Mouse (Mus musculus): Measurements from ENCODE around the gene Kcnh5.
A peak's percentile ranks its signal among the peaks of the same experiment; 100 is the strongest.

Gene Kcnh5

DNA sequence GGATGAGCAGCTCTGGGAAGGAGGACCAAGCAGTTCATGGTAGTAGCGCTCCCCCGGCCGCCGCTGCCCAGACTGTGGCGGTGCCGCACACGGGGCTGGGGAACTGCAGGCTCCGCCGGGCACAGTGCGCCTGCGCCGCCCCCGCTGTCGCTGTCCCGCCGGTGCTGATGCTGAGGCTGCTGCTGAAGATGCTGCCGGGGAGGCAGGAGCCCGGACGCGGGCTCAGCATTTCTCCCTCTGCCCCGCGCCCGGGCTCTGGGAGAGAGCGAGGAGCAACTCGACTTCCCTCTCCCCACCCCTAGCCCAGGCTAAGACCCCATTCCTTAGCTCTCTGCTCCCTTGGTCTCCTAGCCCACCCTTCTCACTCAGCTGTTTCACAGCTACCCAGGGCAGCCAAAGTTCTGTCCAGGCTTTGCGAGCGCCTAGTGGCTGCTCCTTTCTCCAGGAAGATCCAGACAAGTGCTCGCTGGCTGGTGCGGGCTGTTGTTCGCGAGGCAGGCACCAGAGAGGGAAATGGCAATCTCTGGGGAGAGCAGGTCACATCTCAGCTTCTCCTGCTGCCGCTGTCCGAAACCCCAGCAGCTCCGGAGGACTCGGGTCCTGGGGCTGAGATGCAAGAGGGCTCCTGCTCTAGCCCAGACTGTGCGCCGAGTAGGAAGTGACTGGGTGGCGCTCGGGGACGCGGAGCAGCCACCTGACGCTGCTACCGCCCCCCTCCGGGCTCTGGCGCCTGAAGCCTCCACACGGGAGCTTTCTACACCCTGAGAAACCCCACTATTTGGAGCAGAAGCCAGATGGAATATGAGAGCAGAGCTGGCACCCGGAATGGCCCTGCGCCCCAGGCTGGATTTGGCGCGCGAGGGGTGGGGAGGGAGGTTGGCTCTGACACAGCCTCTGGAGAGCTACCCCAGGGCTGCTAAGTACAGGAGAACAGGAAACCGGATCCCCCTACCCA is at the start of gene Kcnh5:
Gene Kcnh5 (minus strand): TSS at position 642 of the 955 bp plus-strand sequence.
- no peak for DNase-seq

DNA sequence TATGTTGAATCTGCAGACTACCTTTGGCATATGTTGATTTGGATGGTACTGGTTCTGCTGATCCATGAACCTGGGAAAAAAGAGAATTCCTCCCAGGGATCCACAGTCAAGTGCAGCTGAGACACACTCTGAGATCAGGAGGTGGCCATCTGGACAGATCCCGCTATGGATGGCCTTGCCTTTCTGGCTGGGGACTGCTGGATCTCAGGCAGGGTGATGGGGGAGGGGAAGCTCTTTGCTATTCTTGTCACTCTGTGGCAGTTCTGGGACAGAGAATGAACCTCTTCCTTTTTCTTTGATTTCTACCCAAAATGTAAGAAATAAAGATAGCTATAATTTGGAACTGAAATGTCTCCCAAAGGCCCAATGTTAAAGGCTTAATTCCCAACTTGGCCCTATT is 46.8 kb upstream of the Kcnh5 start:
- no peak for DNase-seq

DNA sequence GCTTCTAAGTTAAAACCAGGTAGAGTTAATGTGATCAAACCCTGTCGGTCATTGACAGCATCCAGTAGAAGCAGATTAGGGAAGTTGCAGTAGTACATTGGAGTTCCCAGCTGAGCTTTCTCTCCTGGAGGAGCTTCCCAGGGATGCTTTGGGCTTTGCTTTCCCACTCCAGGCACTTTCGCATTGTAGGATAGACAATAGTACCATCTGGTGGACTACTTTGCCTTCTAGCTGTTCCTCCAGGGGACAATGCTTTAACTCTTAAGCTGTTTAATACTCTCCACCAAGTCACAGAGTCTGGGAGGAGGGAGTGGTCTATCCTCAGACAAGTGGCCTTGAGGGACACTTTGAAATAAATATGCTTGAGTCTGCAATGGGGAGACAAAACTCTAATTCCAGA is 12.3 kb upstream of the Kcnh5 start:
- no peak for DNase-seq

DNA sequence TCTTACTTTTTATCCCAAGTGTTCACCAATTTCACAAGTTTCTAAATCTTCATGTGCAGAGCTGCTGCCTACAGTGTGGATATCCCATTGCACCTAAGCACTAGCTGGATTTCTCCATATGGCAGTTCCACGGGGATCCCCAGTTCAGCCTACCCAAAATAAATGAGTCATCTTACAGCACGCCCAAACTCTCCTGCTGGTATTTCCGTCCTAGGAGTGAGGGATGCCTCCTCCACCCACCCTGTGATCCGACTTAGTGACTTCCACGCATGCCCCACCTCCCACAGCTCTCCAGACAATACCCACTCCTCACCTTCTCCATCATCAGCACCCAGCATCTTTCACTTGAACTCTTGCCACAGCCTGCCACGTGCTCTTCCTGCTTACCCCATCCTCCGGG is 5.5 kb upstream of the Kcnh5 start:
- DNase-seq: peak; percentile 43

DNA sequence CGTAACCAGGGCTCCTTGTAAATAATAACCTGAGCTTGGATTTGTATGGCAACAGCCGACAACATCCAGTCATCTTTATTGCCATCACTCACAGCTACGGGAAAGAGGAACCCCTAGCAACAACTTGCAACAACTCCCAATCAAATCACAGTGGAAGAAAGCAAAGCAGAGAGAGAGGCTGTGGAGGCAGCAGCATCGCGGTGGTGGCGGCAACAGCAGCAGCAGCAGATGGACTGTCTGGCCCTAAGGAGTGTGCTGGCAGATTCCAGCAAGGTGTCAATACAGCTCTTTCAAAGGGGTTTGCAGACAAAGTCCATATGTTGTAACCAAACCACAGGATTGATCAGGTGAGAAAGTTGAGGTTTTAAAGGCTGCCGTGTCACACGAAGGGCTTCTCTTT is 2.4 kb upstream of the Kcnh5 start:
- no peak for DNase-seq

GRCm38 (mm10) chr12:75177646-75178030 is 506 bp upstream of the Kcnh5 start:
- DNase-seq: no peak

- DNase-seq: no peak
Measured at GRCm38 (mm10) chr12:75175931-75176565, 1.1 kb downstream of the Kcnh5 start.

DNA sequence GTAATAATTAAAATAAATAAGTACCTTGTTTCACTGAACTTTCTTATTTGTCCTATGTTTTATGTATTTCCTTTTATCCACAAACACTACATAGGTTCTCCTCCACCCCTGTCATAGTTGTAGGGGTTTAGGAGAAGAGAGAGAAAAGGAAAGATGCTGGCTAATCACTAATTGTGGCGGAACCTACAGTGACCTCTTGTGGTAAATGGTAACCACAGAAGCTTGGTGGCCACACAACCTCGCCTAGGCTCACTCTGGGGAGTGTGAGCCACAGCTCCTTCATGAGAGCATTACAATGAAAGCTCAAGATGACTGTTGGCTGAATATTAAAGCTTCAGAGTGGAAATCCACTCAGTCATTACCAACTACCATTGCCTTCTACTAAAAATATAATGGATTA is 6.2 kb downstream of the Kcnh5 start:
- no peak for DNase-seq

DNA sequence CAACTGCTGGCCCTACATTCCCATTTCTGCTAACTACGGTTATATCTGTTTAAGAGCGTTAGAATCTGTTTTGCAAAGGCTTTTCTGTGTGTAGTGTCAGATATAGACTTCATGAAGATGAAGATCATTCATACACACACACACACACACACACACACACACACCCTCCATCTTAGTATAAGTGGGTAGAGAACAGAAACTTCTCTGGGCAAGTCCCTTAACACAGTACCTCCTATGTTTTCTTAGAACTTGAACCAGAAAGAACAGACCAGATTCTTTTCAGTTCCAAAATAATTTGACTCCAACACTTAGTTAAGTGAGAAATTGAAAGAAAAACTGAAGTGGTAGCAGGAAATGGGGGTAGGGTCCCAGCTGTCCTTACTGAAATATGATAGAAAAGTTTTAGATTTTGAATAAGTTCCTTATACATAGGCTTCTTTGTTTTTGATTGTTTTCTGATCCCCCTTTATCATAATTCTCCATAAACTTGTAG is 24.0 kb downstream of the Kcnh5 start:
- DNase-seq: no peak

DNA sequence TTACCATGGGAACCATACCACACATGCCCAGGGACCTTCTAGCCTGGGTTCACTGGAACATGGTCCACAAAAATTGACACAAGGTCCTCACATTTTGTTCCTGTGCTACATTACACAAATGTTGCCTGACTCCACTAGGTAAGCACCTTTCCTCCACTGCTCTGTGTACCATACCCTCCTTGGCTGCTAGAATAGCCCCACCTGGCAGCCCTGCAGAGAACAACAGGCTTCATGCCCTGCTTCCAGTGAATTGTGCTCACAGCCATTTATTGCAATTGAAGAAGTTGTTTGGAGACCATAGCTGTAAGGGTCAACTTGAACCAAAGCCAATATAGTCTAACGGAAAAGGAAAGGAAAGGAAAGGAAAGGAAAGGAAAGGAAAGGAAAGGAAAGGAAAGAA is 37.3 kb downstream of the Kcnh5 start:
- DNase-seq: no peak

DNA sequence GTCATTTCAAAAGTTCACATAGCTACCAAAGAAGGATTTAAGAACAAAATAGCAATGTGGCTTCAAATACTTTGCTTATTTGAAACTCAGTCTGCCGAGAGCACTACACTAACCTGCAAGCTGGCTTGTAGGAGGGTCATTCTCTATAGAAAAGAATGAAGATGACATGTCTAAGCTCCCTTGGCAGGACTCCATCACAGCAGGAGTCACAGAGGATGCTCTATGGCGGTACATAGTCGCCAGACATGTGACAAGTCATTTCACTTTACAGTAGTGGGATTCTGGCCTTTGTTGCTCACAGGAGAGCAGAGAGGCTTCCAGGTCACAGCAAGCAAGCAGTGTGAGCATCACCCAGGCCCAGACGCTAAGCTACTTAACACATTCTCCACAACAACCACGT is 85.2 kb downstream of the Kcnh5 start:
- peak; percentile 55 for DNase-seq

- no peak for DNase-seq
Measured at GRCm38 (mm10) chr12:75090957-75091356, 86.2 kb downstream of the Kcnh5 start.

GRCm38 (mm10) chr12:75077175-75077574 is 100.0 kb downstream of the Kcnh5 start:
- no peak for DNase-seq

DNA sequence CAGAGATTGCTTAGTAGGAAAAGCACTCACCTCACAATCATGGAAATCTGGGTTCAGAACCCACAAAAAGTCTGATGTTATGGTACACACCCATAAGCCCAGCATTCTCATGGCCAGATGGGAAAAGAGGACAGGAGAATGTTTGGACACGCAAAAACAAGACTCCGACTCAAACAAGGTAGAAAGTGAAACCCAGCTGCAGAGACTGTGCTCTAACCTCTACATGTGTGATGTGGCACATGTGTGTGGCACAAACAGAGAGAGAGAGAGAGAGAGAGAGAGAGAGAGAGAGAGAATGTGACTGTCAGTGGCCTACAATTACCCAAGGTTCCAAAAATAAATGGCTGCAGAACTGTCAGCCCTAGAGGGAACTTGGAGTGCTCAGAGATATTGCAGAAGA is 106.1 kb downstream of the Kcnh5 start:
- DNase-seq: no peak

DNA sequence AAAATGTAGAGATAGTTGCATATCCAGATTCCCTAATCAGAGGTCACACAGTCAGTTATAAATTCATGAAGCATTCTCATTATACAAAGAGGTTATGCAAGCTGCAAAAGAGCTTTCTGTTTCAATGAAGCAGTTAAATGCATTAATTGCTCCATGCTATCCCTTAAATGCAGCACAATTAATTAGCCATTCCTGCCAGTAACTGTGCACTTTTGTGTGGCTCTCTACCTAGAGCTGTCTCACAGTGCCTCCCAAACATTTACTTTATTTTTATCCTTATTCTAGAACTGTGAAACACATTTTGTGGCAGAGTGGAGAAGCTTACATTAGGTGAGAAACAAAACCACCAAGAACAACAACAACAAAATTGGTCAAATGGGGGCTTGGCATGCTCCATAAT is 114.6 kb downstream of the Kcnh5 start:
- no peak for DNase-seq

DNA sequence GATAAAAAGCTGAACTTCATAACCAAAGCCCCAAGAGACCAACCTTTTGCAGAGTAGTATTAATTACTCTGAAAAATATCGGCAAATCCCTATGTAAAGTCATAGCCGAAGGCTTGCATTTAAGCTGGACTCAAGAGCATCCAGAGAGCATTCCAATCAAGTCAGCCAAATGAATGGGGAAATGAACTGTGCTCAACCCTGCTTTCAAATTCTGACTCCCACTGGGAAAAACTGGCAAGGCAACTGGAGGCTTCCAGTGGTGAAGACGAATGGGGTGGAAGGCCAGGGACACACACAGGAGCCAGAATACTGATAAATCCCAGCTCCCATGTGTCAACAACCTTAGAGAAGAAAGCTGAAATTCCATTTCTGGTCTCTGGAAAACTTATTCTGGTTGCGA is 115.4 kb downstream of the Kcnh5 start:
- DNase-seq: no peak

DNA sequence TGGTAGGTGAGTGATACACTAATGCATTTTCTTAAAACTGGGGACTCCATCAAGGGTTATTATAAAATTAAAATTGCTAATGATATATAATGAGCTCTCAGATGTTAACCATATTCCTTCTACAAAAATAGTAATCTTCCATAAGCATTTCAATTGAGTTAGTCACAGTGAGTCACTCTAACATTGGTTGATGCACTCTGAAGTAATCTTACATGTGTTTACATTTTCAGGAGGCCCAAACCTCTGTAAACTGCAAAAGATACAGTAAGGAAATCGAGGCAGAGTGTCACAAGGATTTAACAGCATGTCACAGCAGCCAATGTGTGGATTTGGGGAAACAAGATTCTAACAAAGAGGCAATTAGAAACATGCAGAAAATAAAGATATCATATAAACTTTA is 123.4 kb downstream of the Kcnh5 start:
- DNase-seq: no peak

- DNase-seq: no peak
Measured at GRCm38 (mm10) chr12:75036694-75037093, 140.4 kb downstream of the Kcnh5 start.

GRCm38 (mm10) chr12:75031970-75032864 is 144.9 kb downstream of the Kcnh5 start:
- no peak for DNase-seq

DNA sequence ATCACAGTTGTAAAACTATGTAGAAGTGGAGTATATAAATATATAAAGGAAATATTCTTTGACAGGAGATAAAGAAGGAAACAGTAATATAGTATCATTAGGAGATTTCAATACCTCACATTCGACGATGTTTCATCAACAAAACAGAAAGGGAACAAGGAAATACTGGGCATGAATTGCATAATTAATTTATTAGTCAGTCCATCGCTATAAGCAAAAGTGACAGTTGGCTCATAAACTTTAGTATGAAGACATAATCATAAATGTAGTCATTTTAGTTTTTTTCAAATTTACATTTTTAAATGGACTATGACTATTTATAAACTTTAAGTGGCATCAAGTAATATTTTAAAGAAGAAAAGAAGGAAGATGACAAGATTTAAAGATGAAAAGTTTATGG is 205.9 kb downstream of the Kcnh5 start:
- DNase-seq: no peak

DNA sequence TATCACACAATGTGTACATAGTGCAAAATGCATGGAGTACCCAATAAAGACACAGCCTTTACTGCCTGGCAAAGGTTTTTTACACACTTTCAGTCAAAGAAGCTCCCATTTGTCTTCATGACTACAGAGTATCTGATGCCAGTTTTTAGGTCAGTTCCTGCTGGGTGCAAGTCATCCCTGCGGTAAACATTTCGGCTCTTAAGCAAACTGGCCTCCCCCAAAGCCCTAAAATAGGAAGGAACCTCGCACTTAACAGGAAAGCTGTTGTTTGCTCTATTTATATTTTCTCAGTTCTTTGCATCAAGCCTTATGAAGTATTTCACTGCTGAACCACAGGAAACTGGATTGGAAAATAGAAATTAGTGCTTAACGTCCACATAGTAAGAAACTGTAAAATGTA is 207.7 kb downstream of the Kcnh5 start:
- DNase-seq: no peak

- no peak for DNase-seq
Measured at GRCm38 (mm10) chr12:74966266-74966665, 210.9 kb downstream of the Kcnh5 start.

DNA sequence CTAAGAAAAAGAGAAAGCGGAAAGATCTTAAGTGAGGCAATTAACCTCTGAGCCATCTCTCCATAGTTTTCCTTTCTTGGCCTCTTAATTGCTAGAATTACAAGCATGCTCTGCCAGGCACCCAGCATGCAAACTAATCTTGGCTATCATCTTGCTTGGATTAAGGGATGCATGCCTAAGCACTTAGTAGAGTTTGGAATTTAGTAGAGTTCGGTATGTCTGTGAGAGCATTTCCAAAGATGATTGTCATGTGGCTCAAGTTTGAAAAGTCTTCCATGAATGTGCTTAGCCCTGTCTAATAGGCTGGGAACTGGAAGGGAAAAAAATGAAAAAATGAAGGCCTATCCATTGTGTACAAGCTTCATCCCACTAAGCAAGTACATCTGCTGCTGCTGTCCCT is 224.5 kb downstream of the Kcnh5 start:
- DNase-seq: no peak

Data from heart, adult 11 months (tissue).